Mouse (Mus musculus): ENCODE measurements around the gene Tmem106a.
A peak's percentile ranks its signal among the peaks of the same experiment; 100 is the strongest.

Gene Tmem106a

DNA sequence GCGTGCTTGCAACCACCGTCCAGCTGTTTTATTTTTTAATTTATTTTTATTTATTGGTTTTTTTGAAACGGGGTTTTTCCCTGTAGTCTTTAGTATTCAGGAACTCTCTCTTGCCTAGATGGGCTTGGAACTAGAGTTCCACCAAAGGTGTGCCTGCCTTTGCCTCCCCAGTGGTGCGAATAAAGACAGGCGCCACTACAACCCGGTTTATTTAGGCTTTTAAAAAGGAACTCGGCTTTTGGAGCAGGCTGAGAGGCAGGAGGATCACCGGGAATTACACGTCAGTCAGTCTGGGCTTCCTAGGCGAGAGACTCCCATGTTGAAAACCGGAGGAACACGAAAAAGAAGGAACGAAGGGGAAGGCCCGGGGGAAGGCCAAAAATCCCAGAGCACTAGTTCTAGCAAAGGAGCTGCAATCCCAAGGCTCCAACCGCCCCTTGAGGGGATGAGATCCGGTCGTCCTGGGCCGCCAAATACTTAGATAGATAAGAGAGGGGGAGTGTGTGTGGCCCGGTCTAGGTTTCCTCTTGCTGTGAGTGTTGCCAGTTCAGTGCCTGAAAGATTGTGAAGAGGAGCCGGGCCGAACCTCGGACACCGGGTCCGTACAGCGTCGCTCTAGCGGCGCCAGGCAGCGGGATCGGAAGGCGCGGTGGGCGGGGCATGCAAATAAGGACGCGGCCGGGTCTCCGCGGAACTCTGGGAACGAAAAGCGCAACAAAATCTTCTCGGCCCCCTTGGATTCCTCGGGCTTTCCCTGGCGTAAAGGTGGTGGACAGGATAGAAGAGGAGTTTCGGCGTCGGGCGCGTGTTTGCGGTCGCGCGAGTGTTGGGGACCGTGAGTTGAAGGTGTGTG, 59.0 kb downstream of the Tmem106a start:
- DNase-seq (ENCODE audit: low read depth, low spot score) = peak; percentile 68

Measured in c-Kit-negative CD71-positive TER-119-positive erythroid progenitor cells, embryonic 14.5 days (primary cell).